Mouse (Mus musculus) embryonic stem cell, embryonic (primary cell): ENCODE data around the gene Rasgef1b.

Source experiments
- CTCF ChIA-PET, 4 experiments: fragments of 300-600 bp in 2 of 4; fragments of 350-600 bp in 2 of 4; sonication (Branson Sonifier 250); formaldehyde crosslinking; loops; one replicate each; lab custom pipeline; 2022; ENCODE audit warnings: inconsistent platforms in 2 of 4; lab: Charles Lee
- POLR2A ChIA-PET, 4 experiments: fragments of 300-600 bp in 2 of 4; fragments of 350-600 bp in 2 of 4; sonication (Branson Sonifier 250); formaldehyde crosslinking; loops; one replicate each; lab custom pipeline; 2022; ENCODE audit warnings: antibody characterized with exemption in 4 of 4, inconsistent platforms in 1 of 4; lab: Charles Lee

Rasgef1b gene

GRCm38 (mm10) chr5:99720554-99720953, 8.3 kb downstream of the Rasgef1b start:
- CTCF ChIA-PET = interaction anchor here in 3 of 4 experiments (0.6 to 1.5 kb wide), 3 partner anchors 8 to 1820 kb away, joined by 3 to 5 read pairs (median 4); no protein-coding TSS in a partner anchor
- POLR2A ChIA-PET = interaction anchor here in 1 of 4 experiments (1.9 kb wide), 1 partner anchor 16 kb away, joined by 5 read pairs; no protein-coding TSS in a partner anchor

DNA sequence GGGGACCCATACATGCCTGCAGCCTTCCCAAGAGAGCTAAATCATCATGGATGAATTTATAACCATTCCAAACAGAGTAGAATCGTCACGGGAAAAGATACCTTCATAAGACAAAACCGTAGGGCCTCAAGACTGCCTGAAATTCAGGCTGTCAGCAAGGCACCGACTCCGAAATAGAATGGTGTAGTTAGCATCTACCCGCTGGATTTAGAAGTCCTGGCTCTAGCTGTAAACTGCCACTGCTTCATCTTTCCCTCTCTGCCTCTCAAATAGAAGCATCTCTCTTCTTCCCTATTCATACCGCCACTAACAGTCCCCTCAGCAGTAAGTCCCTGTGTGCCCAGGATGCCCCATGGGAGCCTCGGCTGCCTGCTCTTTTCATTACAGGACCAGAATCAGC, 10.9 kb downstream of the Rasgef1b start:
- ChIA-PET POLR2A (interaction anchor here in 2 of 4 experiments (0.5 to 1.1 kb wide), 2 partner anchors 38 to 465 kb away, joined by 3 read pairs; no protein-coding TSS in a partner anchor), CTCF (interaction anchor here in 1 of 4 experiments (0.6 kb wide), 1 partner anchor 106 kb away, joined by 8 read pairs; no protein-coding TSS in a partner anchor)

DNA sequence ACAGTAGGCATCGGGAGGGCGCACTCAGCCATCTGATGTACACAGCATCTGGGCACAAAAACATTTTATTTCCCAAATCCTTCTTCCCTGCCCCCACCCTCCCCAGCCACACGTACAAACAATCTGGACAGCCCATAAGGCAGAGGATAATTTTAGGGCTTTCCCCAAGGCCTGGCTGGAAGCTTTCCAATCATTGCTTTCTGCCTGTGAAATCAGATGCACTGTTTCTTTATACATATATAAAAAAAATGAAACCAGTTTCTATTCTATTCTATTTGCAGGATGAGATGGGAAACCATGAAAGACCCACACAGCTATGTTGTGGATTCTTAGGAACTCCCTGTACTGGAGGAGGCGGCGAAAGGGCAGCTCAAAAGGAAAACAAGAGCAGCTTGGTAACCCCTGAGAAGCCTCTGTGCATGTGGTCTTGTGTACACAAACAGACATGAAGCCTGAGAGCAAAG, 13.6 kb downstream of the Rasgef1b start:
- POLR2A ChIA-PET = no interaction called here
- CTCF ChIA-PET = no interaction called here

DNA sequence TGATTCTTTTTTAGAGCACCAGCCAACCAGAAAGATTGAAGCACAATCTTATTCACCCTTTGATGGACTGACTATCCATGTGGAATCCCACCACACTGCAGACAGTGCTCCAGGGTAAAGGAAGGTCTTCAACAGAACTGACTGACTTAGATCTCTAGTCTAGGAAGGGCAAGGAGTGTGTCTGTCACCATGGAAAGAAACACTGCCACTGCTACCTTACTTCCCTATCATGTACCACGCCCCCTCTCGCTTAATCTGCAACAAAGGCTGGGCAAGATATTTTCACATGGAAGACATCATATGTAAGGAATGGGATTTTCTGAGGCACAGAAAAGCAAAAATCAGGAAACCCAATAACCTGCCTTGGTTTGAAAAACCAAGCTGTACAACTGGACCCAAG, 16.9 kb downstream of the Rasgef1b start:
- POLR2A ChIA-PET = no interaction called here
- CTCF ChIA-PET = interaction anchor here in 1 of 4 experiments (1.0 kb wide), 1 partner anchor 9 kb away, joined by 5 read pairs; no protein-coding TSS in a partner anchor

DNA sequence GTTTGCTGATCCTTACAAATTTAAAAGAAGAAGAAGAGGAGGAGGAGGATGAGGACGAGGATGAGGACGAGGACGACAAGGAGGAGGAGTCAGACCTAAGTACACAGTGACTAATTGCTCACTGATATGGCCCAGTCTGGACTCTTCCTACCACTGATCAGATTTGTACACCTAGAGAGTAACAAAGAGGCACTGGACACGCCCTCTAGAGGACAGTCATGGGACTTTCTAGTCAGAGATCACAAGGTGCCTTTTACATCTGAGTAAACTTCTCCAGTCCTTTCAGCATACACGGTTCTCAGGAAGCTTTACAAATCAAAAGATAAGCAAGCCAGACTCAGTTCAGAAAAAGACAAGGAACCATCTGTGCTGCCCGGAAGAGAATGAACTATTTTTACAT, 20.2 kb downstream of the Rasgef1b start:
- CTCF ChIA-PET = interaction anchor here in 1 of 4 experiments (0.6 kb wide), 1 partner anchor 66 kb away, joined by 3 read pairs; no protein-coding TSS in a partner anchor
- POLR2A ChIA-PET = interaction anchor here in 2 of 4 experiments (0.6 to 1.7 kb wide), 2 partner anchors 29 to 507 kb away, joined by 3 read pairs; no protein-coding TSS in a partner anchor

GRCm38 (mm10) chr5:99707261-99707660, 21.6 kb downstream of the Rasgef1b start:
- ChIA-PET POLR2A (interaction anchor here in 1 of 4 experiments (0.5 kb wide), 1 partner anchor 23 kb away, joined by 5 read pairs; no protein-coding TSS in a partner anchor), CTCF (interaction anchor here in 2 of 4 experiments (0.7 to 0.8 kb wide), 2 partner anchors 180 to 504 kb away, joined by 3 read pairs; no protein-coding TSS in a partner anchor)

- ChIA-PET CTCF (interaction anchor here in 1 of 4 experiments (0.6 kb wide), 1 partner anchor 88 kb away, joined by 3 read pairs; no protein-coding TSS in a partner anchor), POLR2A (no interaction called here)
Observed at GRCm38 (mm10) chr5:99701811-99702210, 27.1 kb downstream of the Rasgef1b start.

DNA sequence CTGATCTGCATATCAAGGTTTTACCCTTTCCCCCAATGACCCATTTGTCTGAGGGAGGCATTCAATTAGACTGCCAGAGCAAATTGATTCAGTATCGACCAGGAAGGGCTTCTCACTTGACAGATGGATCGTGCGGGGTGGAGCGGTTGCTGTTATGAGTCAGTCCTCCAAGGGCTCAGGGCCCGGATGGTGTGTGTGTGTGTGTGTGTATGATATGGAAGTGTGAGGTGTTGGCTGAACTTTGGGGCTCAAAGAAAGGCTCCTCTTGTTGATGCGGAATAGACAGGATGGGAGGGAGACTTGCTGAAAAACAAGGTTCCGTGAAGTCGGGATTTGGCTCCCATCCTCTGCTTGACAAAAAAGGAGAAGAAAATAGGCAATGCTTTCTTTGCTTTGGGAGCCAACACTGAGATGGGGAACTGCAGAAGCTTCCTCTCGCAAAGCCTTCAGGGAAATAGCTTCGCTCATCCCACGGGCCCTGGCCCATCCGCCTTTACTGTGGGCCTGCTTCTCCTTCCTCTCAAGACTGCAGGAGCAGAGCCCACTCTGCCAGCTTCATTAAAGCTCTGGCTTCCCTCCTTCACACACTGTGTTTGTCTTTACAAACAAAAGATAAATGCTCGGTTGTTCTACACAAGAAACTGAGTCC, 34.0 kb downstream of the Rasgef1b start:
- POLR2A ChIA-PET = interaction anchor here in 1 of 4 experiments (0.7 kb wide), 1 partner anchor 121 kb away, joined by 4 read pairs; no protein-coding TSS in a partner anchor
- CTCF ChIA-PET = interaction anchor here in 1 of 4 experiments (0.6 kb wide), 1 partner anchor 59 kb away, joined by 6 read pairs; no protein-coding TSS in a partner anchor

DNA sequence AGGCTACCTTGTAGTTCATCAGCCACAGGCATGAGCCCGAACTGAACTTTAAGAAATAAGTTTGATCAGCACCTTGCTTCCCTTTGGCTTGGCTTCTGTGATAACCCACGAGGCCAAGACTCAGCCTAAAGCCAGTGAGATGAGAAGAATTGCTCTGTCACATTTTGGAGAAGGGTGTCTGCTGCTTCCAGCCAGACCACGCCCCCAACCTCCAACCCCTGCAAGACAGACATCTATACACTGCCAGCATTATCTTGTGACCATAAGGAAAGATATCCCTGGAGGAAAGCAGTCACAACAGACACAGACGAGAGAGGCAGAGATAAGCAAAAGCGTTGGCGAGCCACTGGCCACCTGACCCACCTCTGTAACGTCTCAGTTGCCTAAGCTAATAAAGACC, 39.0 kb downstream of the Rasgef1b start:
- CTCF ChIA-PET = no interaction called here
- POLR2A ChIA-PET = interaction anchor here in 1 of 4 experiments (0.7 kb wide), 1 partner anchor 11 kb away, joined by 4 read pairs; no protein-coding TSS in a partner anchor

GRCm38 (mm10) chr5:99687894-99688293, 41.0 kb downstream of the Rasgef1b start:
- CTCF ChIA-PET = interaction anchor here in 2 of 4 experiments (0.6 to 0.7 kb wide), 2 partner anchors 53 to 63 kb away, joined by 3 read pairs; no protein-coding TSS in a partner anchor
- POLR2A ChIA-PET = no interaction called here

- CTCF ChIA-PET = no interaction called here
- POLR2A ChIA-PET = interaction anchor here in 1 of 4 experiments (0.6 kb wide), 1 partner anchor 9 kb away, joined by 3 read pairs; no protein-coding TSS in a partner anchor
Observed at GRCm38 (mm10) chr5:99684023-99684422, 44.8 kb downstream of the Rasgef1b start.

DNA sequence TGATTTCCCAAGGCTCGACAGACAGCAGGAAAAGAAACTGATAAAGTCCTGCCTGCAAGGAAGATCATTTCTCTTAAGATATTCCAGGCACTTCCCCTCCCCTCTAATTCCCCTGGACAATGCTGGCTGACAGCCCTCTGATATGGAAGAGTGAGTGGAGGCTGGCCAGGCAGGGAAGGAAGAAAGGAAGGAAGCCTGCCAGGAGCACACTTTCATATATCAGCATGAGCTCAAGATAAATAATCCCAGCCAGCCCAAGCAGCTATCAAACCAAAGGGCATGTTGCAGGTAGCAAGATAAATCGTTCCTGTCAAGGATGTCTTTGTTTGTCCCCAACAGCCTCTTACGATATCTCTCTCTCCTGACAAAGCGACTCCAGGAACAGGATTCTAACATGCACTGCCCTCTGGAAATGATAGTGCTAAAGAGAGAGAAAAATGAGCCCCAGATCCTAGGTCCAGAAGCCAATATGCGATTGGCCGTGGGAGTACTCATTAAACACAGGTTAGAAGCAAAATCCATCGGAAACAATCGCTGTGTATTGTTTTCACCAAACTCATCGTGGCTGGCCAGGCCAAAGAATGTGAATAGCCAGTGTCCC, 58.8 kb downstream of the Rasgef1b start:
- POLR2A ChIA-PET = no interaction called here
- CTCF ChIA-PET = no interaction called here

DNA sequence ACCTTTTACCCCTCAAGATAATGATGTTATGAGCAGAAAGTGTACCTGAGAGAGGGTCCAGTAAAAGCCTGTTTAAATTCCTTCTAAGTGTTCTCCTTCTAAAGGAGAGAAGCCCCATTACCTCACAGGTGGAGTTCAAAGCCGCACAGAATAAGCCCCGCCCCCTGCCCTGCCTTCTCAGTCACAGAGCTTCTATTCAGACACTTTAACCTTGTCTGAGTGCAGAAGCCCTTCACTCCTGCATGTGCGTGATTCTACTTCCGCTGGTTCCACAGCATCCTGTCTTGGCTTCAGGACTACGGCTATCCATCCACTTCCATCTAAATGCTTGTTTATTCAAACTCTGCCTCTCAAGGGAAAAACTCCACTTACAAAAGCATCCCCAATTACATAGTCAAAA, 72.8 kb downstream of the Rasgef1b start:
- POLR2A ChIA-PET = interaction anchor here in 2 of 4 experiments (0.5 to 1.1 kb wide), 3 partner anchors 38 to 403 kb away, joined by 3 read pairs; no protein-coding TSS in a partner anchor
- CTCF ChIA-PET = no interaction called here

DNA sequence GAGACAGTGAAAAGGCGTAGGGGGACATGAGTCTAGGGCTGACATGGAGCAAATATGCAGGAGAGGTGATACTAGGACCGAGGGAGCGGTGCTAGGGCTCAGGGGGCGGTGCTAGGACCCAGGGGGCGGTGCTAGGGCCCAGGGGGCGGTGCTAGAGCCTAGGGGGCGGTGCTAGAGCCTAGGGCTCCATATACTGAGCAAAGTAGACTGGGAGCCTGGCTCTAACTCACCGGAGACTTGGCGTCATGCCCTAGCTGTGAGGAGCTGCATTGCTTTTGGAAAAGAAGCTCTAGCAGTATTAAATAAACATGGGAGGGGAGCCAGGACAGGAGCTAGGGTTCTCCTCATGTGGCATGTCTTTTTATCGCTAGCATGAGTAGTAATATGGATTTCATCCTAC, 75.9 kb downstream of the Rasgef1b start:
- POLR2A ChIA-PET = interaction anchor here in 1 of 4 experiments (0.6 to 0.7 kb wide), 2 partner anchors 245 to 675 kb away, joined by 3 read pairs; no protein-coding TSS in a partner anchor

DNA sequence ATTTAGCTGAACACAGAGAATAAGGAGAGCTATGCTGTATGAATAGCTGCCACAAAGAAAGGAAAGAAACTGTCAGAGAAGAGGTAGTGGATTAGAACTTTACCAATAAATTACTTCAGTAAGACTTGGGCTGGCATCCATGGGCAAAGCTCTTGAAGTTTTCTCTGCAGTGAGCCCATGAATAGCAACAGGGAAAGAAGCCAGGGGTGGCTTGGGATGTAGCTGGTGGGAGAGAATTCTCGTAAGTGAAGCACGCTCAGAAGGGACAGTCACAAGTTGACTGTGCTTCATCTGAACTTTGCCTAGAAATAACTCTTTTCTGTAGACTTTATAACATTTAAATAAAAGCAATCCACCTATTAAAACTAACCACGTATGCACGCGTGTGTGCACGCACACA, 87.5 kb downstream of the Rasgef1b start:
- ChIA-PET POLR2A (interaction anchor here in 2 of 4 experiments (0.6 to 1.7 kb wide), 2 partner anchors 8 to 332 kb away, joined by 4 to 10 read pairs; no protein-coding TSS in a partner anchor), CTCF (no interaction called here)

More for the DNA sequence above, 75.9 kb downstream of the Rasgef1b start:
- CTCF ChIA-PET = interaction anchor here in 1 of 4 experiments (0.7 kb wide), 1 partner anchor 436 kb away, joined by 3 read pairs; no protein-coding TSS in a partner anchor

DNA sequence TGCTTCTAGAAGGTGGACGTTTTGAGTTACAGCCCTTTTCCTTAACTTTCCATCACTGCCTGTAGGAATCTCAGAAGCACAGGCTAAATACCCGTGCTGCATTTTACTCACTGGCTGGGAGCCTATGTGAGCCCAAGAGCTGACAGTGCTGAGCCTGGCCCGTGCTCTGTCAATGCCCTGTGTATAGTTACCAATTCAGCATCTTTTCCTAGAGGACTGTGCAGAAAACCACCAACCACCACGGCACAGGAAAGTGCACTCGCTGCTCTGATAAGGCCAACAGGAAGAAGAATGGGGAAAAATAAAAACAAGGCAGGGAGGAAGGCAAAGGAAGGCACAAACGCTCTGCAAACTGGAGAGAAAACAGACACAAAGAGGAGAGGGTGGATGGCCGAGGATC, 92.3 kb downstream of the Rasgef1b start:
- POLR2A ChIA-PET = no interaction called here

GRCm38 (mm10) chr5:99634010-99634541, 94.8 kb downstream of the Rasgef1b start:
- ChIA-PET CTCF (interaction anchor here (0.5 to 1.6 kb wide), 6 partner anchors 11 to 387 kb away, joined by 3 to 5 read pairs (median 3); no protein-coding TSS in a partner anchor), POLR2A (interaction anchor here in 1 of 4 experiments (0.6 to 1.3 kb wide), 2 partner anchors 15 to 340 kb away, joined by 3 to 10 read pairs; no protein-coding TSS in a partner anchor)

More for the DNA sequence above, 92.3 kb downstream of the Rasgef1b start:
- CTCF ChIA-PET = no interaction called here

DNA sequence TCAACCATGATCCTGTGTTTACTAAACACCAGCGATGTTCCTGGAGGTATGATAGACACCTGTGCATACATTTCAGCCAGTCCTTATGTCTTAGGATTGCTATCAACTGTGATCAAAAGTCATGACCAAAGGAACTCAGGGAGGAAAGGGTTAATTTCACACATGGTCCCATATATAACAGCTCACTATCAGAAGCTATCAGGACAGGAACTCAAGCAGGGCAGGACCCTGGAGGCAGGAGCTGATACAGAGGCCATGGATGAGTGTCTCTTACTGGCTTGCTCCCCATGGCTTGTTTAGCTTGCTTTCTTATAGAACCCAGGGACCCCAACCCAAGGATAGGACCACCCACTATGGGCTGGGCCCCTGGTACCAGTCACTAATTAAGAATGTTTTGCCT, 95.3 kb downstream of the Rasgef1b start:
- POLR2A ChIA-PET = interaction anchor here in 1 of 4 experiments (1.3 kb wide), 1 partner anchor 15 kb away, joined by 10 read pairs; no protein-coding TSS in a partner anchor
- CTCF ChIA-PET = interaction anchor here in 1 of 4 experiments (1.6 kb wide), 1 partner anchor 11 kb away, joined by 4 read pairs; no protein-coding TSS in a partner anchor
